Mouse (Mus musculus) ES-Bruce4 (cell line): ENCODE data around the gene Nit1. TPM values are rescaled to one million over a fixed set of nuclear protein-coding genes. Genes with fewer than 3 reads are reported as not detected.

Experiments used
- H3K27ac ChIP-seq: 2 replicates; pipeline ENCODE4 v1.5.1; 2012; ENCODE audit warnings: low read length, inconsistent platforms; ENCODE audit not compliant: insufficient read depth
- H3K27me3 ChIP-seq: 2 replicates; pipeline ENCODE4 v1.6.1; 2012; ENCODE audit warnings: mild to moderate bottlenecking, low read length, inconsistent platforms; ENCODE audit not compliant: control insufficient read depth, poor library complexity, insufficient read depth, severe bottlenecking
- H3K36me3 ChIP-seq: 2 replicates; pipeline ENCODE4 v1.6.1; 2012; ENCODE audit warnings: inconsistent platforms, mild to moderate bottlenecking, low read length, moderate library complexity; ENCODE audit not compliant: control insufficient read depth, poor library complexity, insufficient read depth, severe bottlenecking
- H3K4me1 ChIP-seq: one replicate; pipeline ENCODE4 v1.8.1; 2011; ENCODE audit warnings: low read length; ENCODE audit not compliant: control insufficient read depth, insufficient read depth
- H3K4me3 ChIP-seq: 2 replicates; pipeline ENCODE4 v1.5.1; 2011; ENCODE audit warnings: low read depth, mild to moderate bottlenecking, low read length
- H3K9ac ChIP-seq: 2 replicates; pipeline ENCODE4 v1.6.1; 2012; ENCODE audit warnings: low read depth, mild to moderate bottlenecking, inconsistent platforms; ENCODE audit not compliant: poor library complexity, severe bottlenecking
- H3K9me3 ChIP-seq: replicated peaks from 2 replicates; pipeline ENCODE4 v1.6.1; 2012; ENCODE audit warnings: mild to moderate bottlenecking, low read length, inconsistent platforms; ENCODE audit not compliant: control insufficient read depth, poor library complexity, insufficient read depth, severe bottlenecking
- CTCF ChIP-seq: IDR thresholded peaks from one replicate; pipeline ENCODE4 v1.8.1; 2011; ENCODE audit warnings: low read depth, low read length
- EP300 ChIP-seq: IDR thresholded peaks from 2 replicates; pipeline ENCODE4 v1.6.1; 2011; ENCODE audit warnings: low read depth, low read length; ENCODE audit not compliant: insufficient read depth
- POLR2A ChIP-seq: IDR thresholded peaks from one replicate; pipeline ENCODE4 v1.8.1; 2011; ENCODE audit warnings: low read length; ENCODE audit not compliant: insufficient read depth
- polyA plus RNA-seq: library from polyadenylated mRNA; stranded (reverse); fragments of >200 nt; gene quantifications from 2 replicates; pipeline ENCODE4 v1.2.4, GENCODE M21; 2011; ENCODE audit warnings: low read depth; ENCODE audit not compliant: missing spikeins, insufficient read depth, insufficient read length

Gene Nit1
- polyA plus RNA-seq, 1 experiment = 42.9 TPM

DNA sequence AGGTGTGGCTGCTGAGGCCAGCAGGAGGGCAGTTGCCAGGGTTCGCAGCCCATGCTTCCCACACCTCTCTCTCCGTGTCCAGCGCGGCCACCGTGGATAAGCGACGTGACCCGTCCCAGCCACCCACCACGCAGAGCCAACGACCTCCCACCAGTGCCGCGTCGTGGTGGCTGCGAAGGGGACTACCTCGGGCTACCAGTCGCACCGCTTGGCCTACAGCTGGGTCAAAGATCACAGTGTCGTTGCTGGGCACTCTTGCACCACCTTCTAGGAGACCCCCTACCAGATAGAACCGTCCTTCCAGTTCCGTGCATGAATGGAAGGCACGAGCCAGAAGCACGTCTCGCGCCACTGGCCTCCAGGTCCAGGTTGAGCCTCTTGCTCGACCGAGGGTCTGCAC lies 14.8 kb upstream of the Nit1 start:
- H3K27ac ChIP-seq = no peak overlapping the region
- H3K36me3 ChIP-seq = peaks cover 18% of the 10 kb centered on the region

DNA sequence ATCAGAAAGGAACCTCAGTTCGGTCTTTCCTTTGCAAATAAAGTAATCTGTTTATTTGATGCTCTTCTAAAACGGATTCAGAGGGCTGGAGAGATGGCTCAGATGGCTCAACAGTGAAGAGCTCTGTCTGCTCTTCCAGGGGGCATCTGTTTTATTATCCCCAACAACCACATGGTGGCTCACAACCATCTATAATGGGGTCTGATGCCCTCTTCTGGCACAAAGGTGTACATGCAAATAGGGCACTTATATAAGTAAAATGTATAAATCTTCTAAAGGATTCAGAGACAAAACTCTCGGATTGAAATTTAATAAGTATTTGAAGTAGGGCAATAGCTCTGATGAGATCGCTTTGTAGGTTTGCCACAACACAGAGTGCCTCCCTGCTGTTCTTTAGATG lies 13.0 kb upstream of the Nit1 start:
- Histone ChIP-seq H3K4me3 (no peak overlapping the region), H3K36me3 (peaks cover 21% of the 10 kb centered on the region), H3K9ac (no peak overlapping the region), H3K9me3 (no peaks in the 10 kb centered on the region), H3K27ac (no peak overlapping the region), H3K27me3 (no peaks in the 10 kb centered on the region), H3K4me1 (no peaks in the 10 kb centered on the region)
- TF ChIP-seq CTCF = no peak
- TF ChIP-seq EP300 = no peak
- no peak for TF ChIP-seq POLR2A

More for the DNA sequence above, 14.8 kb upstream of the Nit1 start:
- no peaks in the 10 kb centered on the region for H3K4me1 ChIP-seq
- H3K27me3 ChIP-seq = no peaks in the 10 kb centered on the region
- peak overlapping the region; percentile 67 for H3K4me3 ChIP-seq
- TF ChIP-seq POLR2A (no peak), EP300 (no peak), CTCF (no peak)
- no peaks in the 10 kb centered on the region for H3K9me3 ChIP-seq
- 0 out of 2 replicates have a peak overlapping the region, but pooled peaks have one; percentile 4 for H3K9ac ChIP-seq

DNA sequence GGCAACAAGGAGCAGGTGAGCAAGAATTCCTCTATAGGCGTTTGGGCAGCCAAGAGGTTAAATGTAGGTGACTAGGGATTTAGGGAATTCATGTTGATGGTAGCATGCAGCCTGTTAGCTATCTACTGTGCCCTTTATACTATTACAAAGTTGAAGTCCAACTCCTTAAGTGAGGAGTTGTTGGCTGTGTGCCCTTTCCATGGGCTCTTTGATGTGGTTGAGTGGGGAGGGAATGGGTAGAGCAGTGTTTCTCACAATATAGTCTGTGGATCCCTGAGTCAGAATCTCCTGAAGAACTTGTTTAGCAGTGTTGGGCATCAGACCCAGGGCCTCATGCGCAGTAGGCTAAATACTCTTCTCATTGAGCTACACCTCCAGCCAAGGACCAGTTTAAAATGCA lies 11.4 kb upstream of the Nit1 start:
- H3K9me3 ChIP-seq = no peaks in the 10 kb centered on the region
- no peak overlapping the region for H3K27ac ChIP-seq
- no peak overlapping the region for H3K9ac ChIP-seq
- TF ChIP-seq POLR2A (no peak), CTCF (no peak), EP300 (no peak)
- peaks cover 21% of the 10 kb centered on the region for H3K36me3 ChIP-seq
- H3K4me1 ChIP-seq = no peaks in the 10 kb centered on the region
- H3K27me3 ChIP-seq = no peaks in the 10 kb centered on the region
- no peak overlapping the region for H3K4me3 ChIP-seq

DNA sequence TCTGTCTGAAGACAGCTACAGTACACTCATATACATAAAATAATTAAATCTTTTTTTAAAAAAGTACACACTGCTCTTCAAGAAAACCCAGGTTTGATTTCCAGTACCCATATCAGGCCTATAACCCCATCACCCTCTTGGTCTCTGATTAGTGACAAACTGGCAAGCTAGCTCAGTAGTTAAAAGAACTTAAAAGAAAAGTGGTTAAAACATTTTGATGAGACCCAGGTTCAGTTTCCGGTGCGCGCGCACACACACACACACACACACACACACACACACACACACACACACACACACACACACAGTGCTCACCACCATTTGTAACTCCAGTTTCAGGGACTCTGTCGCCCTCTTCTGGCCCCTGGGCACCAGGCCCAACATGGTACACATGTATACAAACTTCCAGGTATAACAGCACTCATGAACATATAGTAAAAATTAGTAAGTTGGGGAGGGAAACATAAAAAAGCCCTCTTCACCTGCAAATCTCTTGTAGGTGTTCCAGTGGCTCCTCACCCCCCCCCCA lies 10.4 kb upstream of the Nit1 start:
- H3K9ac ChIP-seq = no peak overlapping the region
- H3K9me3 ChIP-seq = no peaks in the 10 kb centered on the region
- H3K4me1 ChIP-seq = no peaks in the 10 kb centered on the region
- no peak overlapping the region for H3K4me3 ChIP-seq
- peaks cover 21% of the 10 kb centered on the region for H3K36me3 ChIP-seq
- peak; percentile 64 for TF ChIP-seq CTCF
- TF ChIP-seq EP300 = no peak
- no peak overlapping the region for H3K27ac ChIP-seq
- no peaks in the 10 kb centered on the region for H3K27me3 ChIP-seq

GRCm38 (mm10) chr1:171349210-171349609 lies 3.8 kb upstream of the Nit1 start:
- Histone ChIP-seq H3K9ac (no peak overlapping the region), H3K4me1 (no peaks in the 10 kb centered on the region), H3K27ac (no peak overlapping the region), H3K4me3 (no peak overlapping the region), H3K27me3 (no peaks in the 10 kb centered on the region), H3K36me3 (peaks cover 8% of the 10 kb centered on the region), H3K9me3 (no peaks in the 10 kb centered on the region)
- TF ChIP-seq EP300 (no peak), CTCF (no peak), POLR2A (no peak)

DNA sequence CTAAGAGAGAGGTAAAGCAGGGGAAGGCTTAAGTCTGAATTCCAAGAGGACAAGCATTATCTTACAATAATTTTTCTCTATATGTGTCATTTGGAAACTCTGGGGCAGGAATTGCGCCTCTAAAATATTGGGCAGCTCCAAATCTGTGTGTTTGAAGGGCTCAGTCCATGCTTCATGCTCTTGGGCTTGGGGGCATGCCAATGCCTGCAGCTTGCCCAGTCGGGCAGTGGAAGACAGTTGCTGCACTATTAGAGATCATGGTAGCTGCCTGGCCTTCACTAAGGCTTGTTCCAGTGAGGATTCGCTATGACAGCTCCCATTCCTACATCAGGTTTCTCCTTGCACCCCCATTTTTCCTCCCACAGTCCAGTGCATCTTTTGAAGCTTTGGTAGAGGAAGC lies 3.2 kb upstream of the Nit1 start:
- Histone ChIP-seq H3K27ac (no peak overlapping the region), H3K4me1 (no peaks in the 10 kb centered on the region), H3K36me3 (peaks cover 8% of the 10 kb centered on the region), H3K4me3 (no peak overlapping the region), H3K9ac (no peak overlapping the region), H3K27me3 (no peaks in the 10 kb centered on the region), H3K9me3 (no peaks in the 10 kb centered on the region)
- no peak for TF ChIP-seq CTCF
